Mouse (Mus musculus): ENCODE data around the gene Ern2.

- TF ChIP-seq CTCF (IDR thresholded peaks at IDR 0.05; ENCODE audit: low read depth, low read length) (no peak), POLR2AphosphoS5 (IDR thresholded peaks at IDR 0.05; ENCODE audit: insufficient replicate concordance, low read depth, low read length) (no peak), GATA1 (IDR thresholded peaks at IDR 0.05; ENCODE audit: borderline replicate concordance, low read length) (no peak), GATA2 (IDR thresholded peaks at IDR 0.05; ENCODE audit: borderline replicate concordance, low read depth, low read length) (no peak)
These were observed 14.4 kb downstream of the Ern2 start for GRCm38 (mm10) chr7:122171613-122172012.
